Mouse (Mus musculus) small intestine, adult 2 months (tissue): ENCODE measurements around the gene Ube2l3.

Source experiments
- CTCF ChIP-seq: fragments of 200-500 bp; IDR thresholded peaks from 2 replicates; pipeline ENCODE4 v1.5.1; 2012; ENCODE audit warnings: low read depth, mild to moderate bottlenecking, control low read depth, inconsistent platforms, low read length, moderate library complexity, mixed read lengths; ENCODE audit not compliant: insufficient replicate concordance, insufficient read length; ENCODE audit errors: extremely low read depth
- POLR2A ChIP-seq: fragments of 200-500 bp; IDR thresholded peaks from 2 replicates; pipeline ENCODE4 v1.6.1; 2012; ENCODE audit warnings: low read depth, mild to moderate bottlenecking, control low read depth, inconsistent platforms, low read length, moderate library complexity

DNA sequence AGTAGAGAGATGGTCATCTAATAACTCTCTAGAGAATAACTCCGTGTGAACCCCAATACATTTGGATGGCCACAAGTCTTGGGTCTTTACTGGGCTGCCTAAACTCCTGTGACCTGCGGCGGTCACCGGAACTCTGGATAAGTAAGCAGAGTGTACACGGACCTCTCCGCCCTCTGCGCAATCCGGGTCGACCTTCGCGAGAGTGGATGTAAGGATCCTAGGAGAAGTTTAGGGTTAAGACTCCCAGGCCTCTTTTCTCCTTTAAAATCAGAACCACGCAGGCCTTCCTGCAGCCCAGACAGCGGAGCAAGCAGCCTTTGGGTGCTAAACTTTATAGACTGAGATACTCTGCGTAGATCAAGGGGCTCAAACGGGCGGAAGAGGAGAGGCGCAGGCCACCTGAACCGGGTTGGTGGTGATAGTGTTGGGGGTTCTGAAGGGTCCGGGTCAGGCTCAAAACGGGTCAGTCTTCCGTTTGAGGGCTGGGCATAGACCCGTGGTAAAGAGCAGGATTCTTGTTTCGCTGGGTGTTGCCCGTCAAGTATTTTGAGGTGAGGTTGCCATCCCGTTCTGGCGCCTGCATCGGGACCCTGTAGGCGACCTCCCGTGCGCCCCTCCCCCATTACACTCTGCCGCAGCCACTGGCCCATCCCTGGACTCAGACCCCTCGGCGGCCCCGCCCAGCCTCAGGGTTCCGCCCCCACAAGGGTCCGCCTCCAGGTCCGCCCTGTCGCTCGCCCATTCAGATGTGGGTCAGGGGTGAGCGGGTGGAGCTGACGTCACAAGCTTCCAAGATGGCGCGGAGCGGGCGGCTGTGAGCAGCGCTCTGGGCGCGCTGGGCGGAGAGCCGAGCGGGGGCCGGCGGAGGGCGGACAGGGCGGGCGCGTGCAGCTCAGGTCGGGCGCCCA is 30.6 kb upstream of the Ube2l3 start, which contains the start of gene Hic2:
- TF ChIP-seq POLR2A (peak; percentile 87; the same call in 1 of the 2 replicates), CTCF (no peak)
